Mouse (Mus musculus) limb, embryonic 14.5 days (tissue): ENCODE measurements at regions not wholly inside any gene's neighbourhood (a gene's known extent, or its start where the extent isn't known, plus 50 kb on each side); places are given as distances from the start of the nearest gene placed in this dataset.

Experiments
- ATAC-seq: fragments of 200-750 bp; cut with Nextera tagmentation; 2 replicates; pipeline ENCODE4 v1.8.0; 2017; ENCODE audit warnings: low read depth, moderate number of reproducible peaks, moderate TSS enrichment; ENCODE audit not compliant: low FRiP score
- DNase-seq: peaks from one replicate; pipeline ENCODE4 v3.0.0-alpha.2; 2015; ENCODE audit warnings: low spot score
- H3K27ac ChIP-seq: fragments of 300-500 bp; sonication (generic); replicated peaks from 2 replicates; pipeline ENCODE4 v1.5.1; 2014; ENCODE audit warnings: low read depth, mild to moderate bottlenecking, low read length, moderate library complexity, mixed read lengths
- H3K27me3 ChIP-seq: fragments of 300-500 bp; sonication (generic); 2 replicates; pipeline ENCODE4 v1.6.1; 2014; ENCODE audit warnings: low read length, mixed read lengths; ENCODE audit not compliant: control insufficient read depth, insufficient read depth
- H3K36me3 ChIP-seq: fragments of 300-500 bp; sonication (generic); 2 replicates; pipeline ENCODE4 v1.6.1; 2014; ENCODE audit warnings: mild to moderate bottlenecking, low read length, moderate library complexity, mixed read lengths; ENCODE audit not compliant: control insufficient read depth, insufficient read depth
- H3K4me1 ChIP-seq: fragments of 300-500 bp; sonication (generic); 2 replicates; pipeline ENCODE4 v1.6.1; 2014; ENCODE audit warnings: antibody characterized with exemption, low read length, mixed read lengths; ENCODE audit not compliant: control insufficient read depth, insufficient read depth
- H3K4me2 ChIP-seq: fragments of 300-500 bp; sonication (generic); replicated peaks from 2 replicates; pipeline ENCODE4 v1.6.1; 2014; ENCODE audit warnings: low read depth, mild to moderate bottlenecking, low read length, moderate library complexity; ENCODE audit not compliant: severe bottlenecking
- H3K4me3 ChIP-seq: fragments of 300-500 bp; sonication (generic); replicated peaks from 2 replicates; pipeline ENCODE4 v1.5.1; 2014; ENCODE audit warnings: low read length
- H3K9ac ChIP-seq: fragments of 300-500 bp; sonication (generic); 2 replicates; pipeline ENCODE4 v1.6.1; 2014; ENCODE audit warnings: mild to moderate bottlenecking, low read depth, low read length, moderate library complexity; ENCODE audit not compliant: severe bottlenecking
- H3K9me3 ChIP-seq: fragments of 300-500 bp; sonication (generic); 2 replicates; pipeline ENCODE4 v1.6.1; 2016; ENCODE audit warnings: low read length; ENCODE audit not compliant: control insufficient read depth
- POLR2A ChIP-seq: fragments of 200-500 bp; IDR thresholded peaks from 2 replicates; pipeline ENCODE4 v1.8.0; 2012; ENCODE audit warnings: inconsistent platforms, mild to moderate bottlenecking, moderate library complexity, borderline replicate concordance; ENCODE audit not compliant: insufficient read depth, insufficient read length; ENCODE audit errors: extremely low read depth
- WGBS: fragments of 180-500 bp; shearing (Covaris S2); extraction: QIAGEN DNeasy Blood & Tissue Kit; methylation state at CpG from one replicate; pipeline ENCODE4 v1.1.7; 2014; 5-methylcytosine and 5-hydroxymethylcytosine counted together

DNA sequence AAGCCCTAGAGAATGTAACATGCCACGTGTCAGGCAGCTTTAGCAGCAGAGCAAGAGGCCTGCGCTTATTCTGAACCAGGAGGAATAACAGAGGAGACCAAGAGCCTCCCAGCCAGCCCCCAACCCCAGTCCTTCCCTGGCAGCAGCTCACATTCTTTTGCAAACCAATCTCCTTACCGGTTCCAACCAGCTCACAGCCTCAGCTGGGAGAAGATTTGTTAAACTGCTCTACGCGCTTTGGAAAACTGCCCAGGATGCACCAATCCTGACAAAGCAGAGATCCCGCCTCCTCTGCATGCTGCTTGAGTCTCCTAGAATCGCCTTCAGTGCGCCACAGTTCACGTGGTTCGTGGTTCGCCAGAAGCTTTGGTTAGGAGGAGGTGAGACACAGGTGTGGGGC lies 51.8 kb downstream of the Gm9376 start:
- no peak for TF ChIP-seq POLR2A
- H3K9me3 ChIP-seq = no peaks in the 10 kb centered on the region
- no peak overlapping the region for H3K4me2 ChIP-seq
- 0 out of 2 replicates have a peak, but pooled peaks have one; percentile 50 for ATAC-seq
- no peaks in the 10 kb centered on the region for H3K36me3 ChIP-seq
- no peaks in the 10 kb centered on the region for H3K4me1 ChIP-seq
- 50% methylated on average over 11 of the region's 11 CpGs for WGBS
- no peak overlapping the region for H3K27ac ChIP-seq
- peak; percentile 59 for DNase-seq
- H3K9ac ChIP-seq = no peak overlapping the region
- peaks cover 25% of the 10 kb centered on the region for H3K27me3 ChIP-seq
- H3K4me3 ChIP-seq = no peak overlapping the region

- Histone ChIP-seq H3K9ac (no peak overlapping the region), H3K4me1 (no peaks in the 10 kb centered on the region), H3K36me3 (no peaks in the 10 kb centered on the region), H3K9me3 (no peaks in the 10 kb centered on the region), H3K4me3 (no peak overlapping the region), H3K27me3 (peaks cover 28% of the 10 kb centered on the region), H3K4me2 (no peak overlapping the region), H3K27ac (no peak overlapping the region)
- WGBS = 80% methylated on average over 4 of the region's 4 CpGs
- no peak for TF ChIP-seq POLR2A
- DNase-seq (no peak), ATAC-seq (no peak)
Observed at GRCm38 (mm10) chr14:118320101-118320500, 53.3 kb downstream of the Gm9376 start.

DNA sequence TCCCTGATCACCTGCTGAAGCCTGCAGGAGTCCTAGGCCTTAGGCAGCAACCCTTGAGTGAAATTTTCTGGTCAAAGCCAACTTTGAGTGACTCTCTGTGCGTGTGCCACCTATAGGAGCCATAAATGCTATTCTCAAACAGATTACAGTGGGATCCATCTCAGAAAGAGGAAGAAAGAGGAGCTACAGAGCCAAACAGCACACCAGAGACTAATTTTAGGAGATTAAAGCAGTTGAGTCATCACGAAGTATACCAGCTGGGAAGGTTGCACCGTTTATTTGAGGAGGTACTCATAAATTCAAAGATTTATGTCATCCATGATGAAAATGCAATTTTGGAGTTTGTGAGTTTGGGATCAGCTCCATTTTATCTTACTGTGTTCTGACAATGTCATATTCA lies 54.3 kb downstream of the Gm9376 start:
- 72% methylated on average over 3 of the region's 3 CpGs for WGBS
- ATAC-seq = no peak

GRCm38 (mm10) chr14:118322003-118322821 lies 55.5 kb downstream of the Gm9376 start:
- H3K27me3 ChIP-seq = peaks cover 28% of the 10 kb centered on the region
- H3K4me1 ChIP-seq = no peaks in the 10 kb centered on the region
- TF ChIP-seq POLR2A = no peak
- peak overlapping the region; percentile 43 for H3K9ac ChIP-seq
- no peaks in the 10 kb centered on the region for H3K9me3 ChIP-seq
- 9% methylated on average over 26 of the region's 26 CpGs for WGBS
- DNase-seq (no peak), ATAC-seq (no peak)
- no peak overlapping the region for H3K27ac ChIP-seq
- H3K4me3 ChIP-seq = peak overlapping the region; percentile 28
- no peaks in the 10 kb centered on the region for H3K36me3 ChIP-seq
- H3K4me2 ChIP-seq = peak overlapping the region; percentile 53

More for the DNA sequence above, 54.3 kb downstream of the Gm9376 start:
- Histone ChIP-seq H3K27me3 (peaks cover 28% of the 10 kb centered on the region), H3K9ac (no peak overlapping the region), H3K9me3 (no peaks in the 10 kb centered on the region), H3K4me2 (no peak overlapping the region), H3K4me1 (no peaks in the 10 kb centered on the region), H3K4me3 (no peak overlapping the region), H3K27ac (no peak overlapping the region), H3K36me3 (no peaks in the 10 kb centered on the region)
- TF ChIP-seq POLR2A = no peak
- no peak for DNase-seq

- DNase-seq = no peak
- H3K27me3 ChIP-seq = peaks cover 28% of the 10 kb centered on the region
- no peak for ATAC-seq
- H3K27ac ChIP-seq = no peak overlapping the region
- peak overlapping the region; percentile 28 for H3K4me3 ChIP-seq
- no peaks in the 10 kb centered on the region for H3K4me1 ChIP-seq
- no peaks in the 10 kb centered on the region for H3K36me3 ChIP-seq
- H3K9ac ChIP-seq = no peak overlapping the region
- no peaks in the 10 kb centered on the region for H3K9me3 ChIP-seq
- H3K4me2 ChIP-seq = peak overlapping the region; percentile 53
- 16% methylated on average over 11 of the region's 11 CpGs for WGBS
- no peak for TF ChIP-seq POLR2A
Observed at GRCm38 (mm10) chr14:118322865-118323264, 56.1 kb downstream of the Gm9376 start.
